Mouse (Mus musculus): ENCODE data around the gene Commd1.

Commd1 gene

GRCm38 (mm10) chr11:22989786-22990185 lies 7.6 kb upstream of the Commd1 start:
- DNase-seq (ENCODE audit: low spot score in 2 of 2) = no peak

- peak; percentile 44 to 63 for DNase-seq (ENCODE audit: low spot score in 2 of 2)
Measured at GRCm38 (mm10) chr11:22987357-22987756, 5.2 kb upstream of the Commd1 start.

GRCm38 (mm10) chr11:22985510-22985909 lies 3.3 kb upstream of the Commd1 start:
- DNase-seq (ENCODE audit: low spot score in 2 of 2) = no peak

- DNase-seq (ENCODE audit: low spot score in 2 of 2) = no peak
Measured at GRCm38 (mm10) chr11:22982846-22983245, 664 bp upstream of the Commd1 start.

- no peak for DNase-seq (ENCODE audit: low spot score in 2 of 2)
Measured at GRCm38 (mm10) chr11:22981543-22981950, 635 bp downstream of the Commd1 start.

- DNase-seq (ENCODE audit: low spot score in 2 of 2) = no peak
Measured at GRCm38 (mm10) chr11:22981041-22981440, 1.1 kb downstream of the Commd1 start.

GRCm38 (mm10) chr11:22979221-22979620 lies 3.0 kb downstream of the Commd1 start:
- DNase-seq (ENCODE audit: low spot score in 2 of 2) = no peak

GRCm38 (mm10) chr11:22978711-22979110 lies 3.5 kb downstream of the Commd1 start:
- no peak for DNase-seq (ENCODE audit: low spot score in 2 of 2)

- no peak for DNase-seq (ENCODE audit: low spot score in 2 of 2)
Measured at GRCm38 (mm10) chr11:22978215-22978614, 4.0 kb downstream of the Commd1 start.

GRCm38 (mm10) chr11:22973599-22973998 lies 8.6 kb downstream of the Commd1 start:
- DNase-seq (ENCODE audit: low spot score in 2 of 2) = no peak

GRCm38 (mm10) chr11:22972746-22973526 lies 9.2 kb downstream of the Commd1 start:
- peak; percentile 79 to 83 for DNase-seq (ENCODE audit: low spot score in 2 of 2)

GRCm38 (mm10) chr11:22971835-22972709 lies 10.1 kb downstream of the Commd1 start, which contains the start of gene Zrsr1:
Zrsr1 (plus strand) TSS chr11:22972005.
- DNase-seq (ENCODE audit: low spot score in 2 of 2) = peak; percentile 72 to 77

GRCm38 (mm10) chr11:22970546-22970945 lies 11.6 kb downstream of the Commd1 start:
- no peak for DNase-seq (ENCODE audit: low spot score in 2 of 2)

- peak in 1 of 2 experiments; percentile 29 for DNase-seq (ENCODE audit: low spot score in 2 of 2)
Measured at GRCm38 (mm10) chr11:22969486-22969885, 12.7 kb downstream of the Commd1 start.

- DNase-seq (ENCODE audit: low spot score in 2 of 2) = no peak
Measured at GRCm38 (mm10) chr11:22965503-22965902, 16.7 kb downstream of the Commd1 start.

- DNase-seq (ENCODE audit: low spot score in 2 of 2) = no peak
Measured at GRCm38 (mm10) chr11:22964401-22964800, 17.8 kb downstream of the Commd1 start.

- no peak for DNase-seq (ENCODE audit: low spot score in 2 of 2)
Measured at GRCm38 (mm10) chr11:22962101-22962500, 20.1 kb downstream of the Commd1 start.

- no peak for DNase-seq (ENCODE audit: low spot score in 2 of 2)
Measured at GRCm38 (mm10) chr11:22957791-22958374, 24.3 kb downstream of the Commd1 start.

- peak; percentile 63 to 70 for DNase-seq (ENCODE audit: low spot score in 2 of 2)
Measured at GRCm38 (mm10) chr11:22956830-22957229, 25.4 kb downstream of the Commd1 start.

GRCm38 (mm10) chr11:22956346-22956745 lies 25.8 kb downstream of the Commd1 start:
- DNase-seq (ENCODE audit: low spot score in 2 of 2) = no peak

- no peak for DNase-seq (ENCODE audit: low spot score in 2 of 2)
Measured at GRCm38 (mm10) chr11:22952668-22953067, 29.5 kb downstream of the Commd1 start.

GRCm38 (mm10) chr11:22950131-22950530 lies 32.1 kb downstream of the Commd1 start:
- no peak for DNase-seq (ENCODE audit: low spot score in 2 of 2)

All from spleen, postnatal 36 days (tissue).